Mouse (Mus musculus) C2C12 (cell line): ENCODE measurements around the gene Gapdh.

Source experiments
- CEBPB ChIP-seq: IDR thresholded peaks from one replicate; pipeline ENCODE4 v1.6.1; 2011; ENCODE audit warnings: low read depth, mild to moderate bottlenecking, control low read depth, moderate library complexity
- CTCF ChIP-seq: IDR thresholded peaks from one replicate; pipeline ENCODE4 v1.5.1; 2011; ENCODE audit not compliant: control insufficient read depth, insufficient read depth, insufficient read length
- FOSL1 ChIP-seq: IDR thresholded peaks from one replicate; pipeline ENCODE4 v1.8.0; 2011; ENCODE audit warnings: mild to moderate bottlenecking, low read length; ENCODE audit not compliant: poor library complexity, insufficient read depth, severe bottlenecking
- MAX ChIP-seq: IDR thresholded peaks from one replicate; pipeline ENCODE4 v1.6.1; 2011; ENCODE audit warnings: mild to moderate bottlenecking, control low read depth
- MYOD1 ChIP-seq: IDR thresholded peaks from one replicate; pipeline ENCODE4 v1.6.1; 2011; ENCODE audit warnings: low read depth; ENCODE audit not compliant: control insufficient read depth, insufficient read length
- MYOG ChIP-seq: IDR thresholded peaks from one replicate; pipeline ENCODE4 v1.6.1; 2011; ENCODE audit not compliant: control insufficient read depth, insufficient read length; ENCODE audit errors: extremely low read depth
- USF1 ChIP-seq: IDR thresholded peaks from one replicate; pipeline ENCODE4 v1.6.1; 2011; ENCODE audit warnings: low read depth, mild to moderate bottlenecking, control low read depth, moderate library complexity

- no peak for TF ChIP-seq CTCF
- TF ChIP-seq MAX: no peak
- no peak for TF ChIP-seq FOSL1
- no peak for TF ChIP-seq MYOD1
- TF ChIP-seq USF1: no peak
- TF ChIP-seq MYOG: no peak
- no peak for TF ChIP-seq CEBPB
These were observed 9.8 kb downstream of the Gapdh start for GRCm38 (mm10) chr6:125156491-125156890.
